Mouse (Mus musculus): ENCODE measurements at regions not wholly inside any gene's neighbourhood (a gene's known extent, or its start where the extent isn't known, plus 50 kb on each side); places are given as distances from the start of the nearest gene placed in this dataset.

DNA sequence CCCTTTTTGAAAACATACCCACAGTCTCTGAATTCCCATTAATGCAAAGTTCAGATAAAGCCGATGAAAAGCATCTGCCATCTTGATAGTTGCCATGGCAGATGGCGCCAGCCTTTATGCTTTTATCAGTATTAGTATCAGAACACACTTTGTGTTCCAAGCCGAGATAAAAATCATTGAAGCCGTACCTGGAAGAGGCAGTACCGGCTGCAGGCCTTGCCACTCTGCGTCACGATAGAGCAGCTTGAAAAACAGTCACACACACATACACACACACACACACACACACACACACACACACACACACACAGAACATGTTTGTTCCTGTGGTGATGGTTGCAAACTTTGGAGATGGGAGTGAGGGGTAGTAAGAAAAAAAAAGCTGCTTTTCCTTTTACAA lies 306.2 kb downstream of the Satb1 start:
- DNase-seq, result no peak

GRCm38 (mm10) chr17:51526464-51526863 lies 306.6 kb downstream of the Satb1 start:
- DNase-seq, result no peak

- DNase-seq, result no peak
These were observed 307.1 kb downstream of the Satb1 start for GRCm38 (mm10) chr17:51526021-51526420.

DNA sequence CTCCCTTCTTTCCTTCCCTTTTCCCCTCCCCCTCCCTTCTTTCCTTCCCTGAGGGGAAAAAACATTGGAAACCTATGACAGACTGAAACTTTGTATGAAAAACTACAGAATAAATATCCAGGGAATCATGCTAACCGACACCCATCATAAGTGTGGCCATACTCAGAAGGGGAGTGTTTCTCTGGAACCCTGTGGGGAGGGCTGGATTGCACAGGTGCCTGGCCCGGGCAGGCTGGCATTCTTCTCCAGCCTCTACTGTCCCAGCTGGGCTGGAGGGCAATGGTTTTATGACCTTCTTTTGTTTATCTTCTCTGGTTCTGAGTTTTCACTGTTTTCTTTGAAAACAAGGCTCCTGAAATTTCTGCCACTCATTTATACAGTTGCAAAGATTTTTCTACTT lies 307.9 kb downstream of the Satb1 start:
- no peak for DNase-seq

GRCm38 (mm10) chr17:51511917-51512316 lies 321.2 kb downstream of the Satb1 start:
- no peak for DNase-seq

- DNase-seq, result no peak
These were observed 321.6 kb upstream of the Tbc1d5 start for GRCm38 (mm10) chr17:51500751-51501150.

- DNase-seq, result no peak
These were observed 320.4 kb upstream of the Tbc1d5 start for GRCm38 (mm10) chr17:51499541-51499940.

GRCm38 (mm10) chr17:51495038-51495437 lies 315.9 kb upstream of the Tbc1d5 start:
- DNase-seq, result no peak

DNA sequence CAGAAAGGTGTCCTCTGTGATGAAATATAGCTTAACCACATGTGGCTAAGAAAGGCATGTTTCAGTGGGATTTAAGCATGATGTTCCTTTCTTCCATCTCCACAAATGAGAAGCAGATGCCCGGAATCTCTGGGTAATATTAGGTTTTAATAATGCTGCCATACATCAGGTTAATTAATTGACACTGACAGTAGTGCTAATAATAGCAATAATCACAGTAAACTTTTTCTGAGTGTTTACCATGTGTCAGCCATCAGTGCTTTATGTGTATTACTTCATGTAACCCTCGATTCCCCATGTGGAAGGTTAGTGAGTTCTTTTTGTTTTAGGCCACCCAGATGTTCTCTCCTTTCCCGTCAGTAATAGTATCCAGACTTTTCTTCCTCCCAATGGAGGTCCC lies 310.2 kb upstream of the Tbc1d5 start:
- DNase-seq, result no peak

DNA sequence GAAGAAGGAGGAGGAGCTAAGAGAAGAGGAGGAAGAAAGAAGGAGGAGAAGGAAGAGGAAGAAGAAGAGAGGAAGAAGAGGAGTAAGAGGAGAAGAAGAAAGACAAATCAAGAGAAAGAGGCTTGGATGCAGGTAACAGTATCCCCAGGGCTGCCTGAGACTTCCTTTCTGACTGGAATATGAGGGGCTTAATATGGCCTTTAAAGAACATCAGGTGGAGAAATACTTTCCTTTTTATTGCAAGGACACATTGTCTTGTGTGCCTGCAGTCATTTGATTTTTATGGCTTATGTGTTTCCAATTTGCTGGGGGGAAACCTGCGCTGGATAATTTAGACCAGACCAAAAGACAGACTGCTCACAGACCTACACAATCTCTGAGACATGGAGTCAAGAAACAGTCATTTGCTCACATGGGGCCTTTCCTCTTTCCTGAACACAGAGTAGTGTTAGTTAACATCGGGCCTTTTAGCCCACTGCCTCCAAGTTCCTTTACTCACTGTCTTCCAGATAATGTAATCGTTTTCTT lies 308.8 kb upstream of the Tbc1d5 start:
- no peak for DNase-seq

DNA sequence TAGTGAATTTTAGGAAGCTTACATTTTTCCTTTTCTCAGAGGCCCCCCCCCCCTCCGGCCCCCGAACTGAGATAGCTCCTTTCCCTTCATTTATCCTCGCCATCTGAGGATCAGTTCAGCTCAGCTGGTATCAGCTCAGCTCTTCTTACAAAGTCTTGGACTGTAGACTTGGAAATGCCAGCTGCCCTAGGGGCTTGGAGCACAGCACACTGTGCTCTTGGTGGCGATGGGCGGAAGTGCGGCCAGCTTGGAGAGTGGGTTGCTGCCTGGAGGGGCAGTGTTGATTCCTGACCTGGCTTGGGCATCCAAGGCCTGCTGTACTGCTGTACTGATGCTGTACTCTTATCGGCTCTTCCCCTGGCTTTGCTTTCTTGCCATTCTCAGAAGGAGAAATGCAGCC lies 298.7 kb upstream of the Tbc1d5 start:
- DNase-seq, result no peak

DNA sequence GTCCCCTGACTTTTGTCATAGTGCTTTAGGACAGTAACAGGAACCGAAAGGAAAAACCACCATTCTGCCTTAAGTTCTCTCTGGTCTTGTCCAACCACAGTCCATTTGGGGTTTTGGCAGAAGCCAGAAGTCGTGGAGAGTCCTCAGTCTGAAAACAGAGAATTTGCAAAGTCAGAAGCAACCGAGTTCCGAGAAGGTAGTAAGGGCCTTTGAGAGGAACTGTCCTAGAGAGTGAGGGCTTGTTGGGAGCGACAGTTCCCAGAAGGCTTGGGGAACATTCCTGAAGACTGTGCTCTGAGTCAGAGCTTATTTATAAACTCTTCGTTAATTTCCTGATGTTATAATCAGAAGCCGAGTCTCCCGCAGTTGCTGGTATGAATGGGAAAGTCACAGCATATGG lies 298.3 kb upstream of the Tbc1d5 start:
- DNase-seq, result no peak

- DNase-seq, result no peak
These were observed 283.2 kb upstream of the Tbc1d5 start for GRCm38 (mm10) chr17:51462137-51462880.

DNA sequence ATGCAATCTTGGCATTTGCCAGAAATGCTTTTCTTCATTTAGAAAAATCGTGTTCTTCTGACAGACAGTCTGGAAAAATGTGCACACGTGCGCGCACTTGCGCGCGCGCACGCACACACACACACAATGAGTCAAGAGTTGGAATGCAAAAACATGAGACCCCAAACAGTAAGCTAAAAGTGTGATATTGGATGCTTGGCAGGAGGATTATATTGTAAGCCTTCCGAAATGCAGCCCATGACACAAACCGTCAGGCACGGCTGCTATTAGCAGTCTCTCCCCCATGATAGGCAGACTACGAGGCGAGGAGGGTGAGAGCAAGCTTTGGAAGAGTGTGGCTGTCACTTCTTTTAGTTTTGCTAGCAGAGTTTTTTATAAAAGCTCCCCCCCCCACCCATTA lies 282.1 kb upstream of the Tbc1d5 start:
- no peak for DNase-seq

- no peak for DNase-seq
These were observed 280.0 kb upstream of the Tbc1d5 start for GRCm38 (mm10) chr17:51459119-51459518.

DNA sequence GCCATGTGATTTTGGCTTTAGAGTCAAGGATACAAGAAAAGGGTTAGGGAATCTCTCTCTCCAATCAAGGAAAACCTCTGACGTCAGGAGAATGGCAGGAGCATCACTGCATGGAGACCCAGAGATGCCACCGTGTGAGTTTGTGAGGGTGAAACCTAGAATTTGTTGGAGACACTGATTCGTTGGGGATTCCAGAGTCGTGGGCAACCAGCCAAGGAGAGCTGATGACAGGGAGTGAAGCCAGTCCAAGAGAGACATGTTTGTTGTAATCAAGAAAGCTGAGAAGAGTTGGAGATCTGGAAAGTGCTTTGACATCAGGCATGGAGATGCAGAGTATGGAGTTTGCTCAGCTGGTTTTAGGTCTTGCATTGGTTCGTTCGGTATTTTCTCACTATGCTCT lies 236.6 kb upstream of the Tbc1d5 start:
- no peak for DNase-seq

DNA sequence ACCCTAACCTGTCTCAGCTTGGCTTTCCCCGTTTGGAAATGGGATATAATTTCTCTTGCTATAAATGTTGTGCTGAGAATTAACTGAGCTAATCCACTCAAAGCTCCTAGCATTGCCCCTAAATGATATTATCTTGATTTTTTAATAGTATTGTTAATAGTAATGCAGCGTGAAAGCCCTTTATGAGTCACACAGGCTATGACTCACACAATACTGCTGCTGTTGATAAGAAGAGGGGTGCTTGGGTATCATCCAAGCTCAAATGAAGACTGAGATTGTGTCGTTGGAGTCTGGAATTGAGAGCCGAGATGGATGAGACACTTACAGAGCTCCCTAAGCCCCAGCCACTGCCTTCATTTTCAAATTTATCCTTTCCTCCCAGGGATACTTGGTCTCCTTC lies 235.2 kb upstream of the Tbc1d5 start:
- no peak for DNase-seq

DNA sequence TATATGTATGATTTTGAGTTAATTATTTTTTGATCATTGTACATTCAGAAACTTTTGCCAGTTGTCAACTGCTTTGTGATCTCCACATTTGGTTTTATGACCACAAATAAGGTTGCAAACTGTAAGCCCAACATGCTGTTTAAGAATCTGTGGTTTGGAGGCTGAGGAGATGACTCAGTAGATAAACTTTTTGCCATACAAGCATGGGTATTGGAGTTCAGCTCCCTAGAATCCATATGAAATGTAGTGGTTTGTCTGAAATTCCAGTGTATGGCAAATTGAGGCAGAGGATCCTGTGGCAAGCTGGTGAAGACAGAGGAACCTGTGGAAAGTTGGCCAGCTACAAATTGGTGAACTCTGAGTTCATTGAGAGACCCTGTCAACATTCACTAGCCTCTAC lies 234.6 kb upstream of the Tbc1d5 start:
- no peak for DNase-seq

GRCm38 (mm10) chr17:51411545-51412094 lies 232.5 kb upstream of the Tbc1d5 start:
- no peak for DNase-seq

- no peak for DNase-seq
These were observed 229.7 kb upstream of the Tbc1d5 start for GRCm38 (mm10) chr17:51408894-51409293.

GRCm38 (mm10) chr17:51408367-51408766 lies 229.2 kb upstream of the Tbc1d5 start:
- DNase-seq, result no peak

GRCm38 (mm10) chr17:51407046-51407445 lies 227.9 kb upstream of the Tbc1d5 start:
- DNase-seq, result no peak

- DNase-seq, result no peak
These were observed 225.9 kb upstream of the Tbc1d5 start for GRCm38 (mm10) chr17:51405059-51405458.

DNA sequence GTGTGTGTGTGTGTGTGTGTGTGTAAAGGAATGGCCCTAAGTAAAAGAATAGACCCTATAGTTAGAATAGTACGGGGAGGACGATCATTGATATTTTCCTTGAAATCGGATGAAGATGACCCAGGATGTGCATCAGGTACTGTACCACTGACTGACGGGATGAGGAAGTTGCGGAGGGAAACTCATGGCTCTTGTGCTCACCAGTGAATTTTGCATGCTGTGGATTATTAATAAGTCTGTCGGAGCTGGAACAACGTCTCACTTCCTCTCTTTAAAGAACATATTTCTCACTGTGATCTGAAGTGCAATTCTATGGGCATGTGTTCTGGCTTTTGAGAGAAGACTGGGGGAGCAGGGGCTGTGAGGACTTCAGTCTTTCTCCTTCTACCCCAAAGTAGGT lies 218.8 kb upstream of the Tbc1d5 start:
- DNase-seq, result no peak

All from adrenal gland, adult 8-10 months (tissue).